Mouse (Mus musculus): ENCODE results near the gene Rin3. TPM values are rescaled to one million over a fixed set of nuclear protein-coding genes. Genes with fewer than 3 reads are reported as not detected.
"Not testable (repeated sequence)": the region's sequence is repeated elsewhere in the genome, so short reads cannot be mapped to it uniquely, and the experiment has no call there.

Rin3 gene
- total and polyA plus RNA-seq, 3 experiments, result 17.5 to 38.9 TPM; not detected in 1

- Histone ChIP-seq H3K27me3 (ENCODE audit: control insufficient read depth in 1 of 2, insufficient read depth in 2 of 2, low read length in 2 of 2) (peaks cover 5 to 17% of the 10 kb centered on the region in 2 experiments), H3K9ac (ENCODE audit: control insufficient read depth, low read depth, low read length, poor library complexity, severe bottlenecking) (no peak overlapping the region), H3K79me2 (ENCODE audit: control insufficient read depth, insufficient read depth, low read length, poor library complexity) (no peaks in the 10 kb centered on the region), H3K9me3 (replicated peaks; ENCODE audit: insufficient read depth, low read length) (no peaks in the 10 kb centered on the region), H3K36me3 (ENCODE audit: control insufficient read depth in 1 of 2, insufficient read depth in 2 of 2, low read length in 2 of 2) (no peaks in the 10 kb centered on the region), H3K27ac (ENCODE audit: control insufficient read depth, low read depth, low read length) (no peak overlapping the region), H3K4me1 (ENCODE audit: control insufficient read depth in 1 of 2, insufficient read depth in 2 of 2, low read length in 2 of 2) (no peaks in the 10 kb centered on the region), H3K4me3 (ENCODE audit: control insufficient read depth in 1 of 2, insufficient read depth in 1 of 2, low read depth in 2 of 2, low read length in 2 of 2) (no peak overlapping the region)
- no peak for DNase-seq (ENCODE audit: low read depth, low spot score)
- no peak for TF ChIP-seq ELF1 (IDR thresholded peaks at IDR 0.05; ENCODE audit: low read depth, low read length)
- no peak for TF ChIP-seq ZNF384 (IDR thresholded peaks at IDR 0.05; ENCODE audit: low read depth, low read length)
- no peak for TF ChIP-seq RAD21 (IDR thresholded peaks at IDR 0.05; ENCODE audit: low read depth, low read length)
- TF ChIP-seq MYB (IDR thresholded peaks at IDR 0.05; ENCODE audit: low read depth, low read length), result no peak
- TF ChIP-seq UBTF (IDR thresholded peaks at IDR 0.05; ENCODE audit: borderline replicate concordance, insufficient read depth, low read depth, low read length), result no peak
- no peak for TF ChIP-seq JUND (IDR thresholded peaks at IDR 0.05; ENCODE audit: low read depth, low read length)
- TF ChIP-seq GATA1 (IDR thresholded peaks at IDR 0.05; ENCODE audit: low read depth, low read length), result no peak
- TF ChIP-seq MYC (IDR thresholded peaks at IDR 0.05; ENCODE audit: low read depth, low read length), result no peak
- no peak for TF ChIP-seq MAFK (IDR thresholded peaks at IDR 0.05; ENCODE audit: borderline replicate concordance, low read depth, low read length)
- no peak for TF ChIP-seq ZC3H11A (IDR thresholded peaks at IDR 0.05; ENCODE audit: low read depth, low read length)
Measured at GRCm38 (mm10) chr12:102271447-102271846, 11.4 kb upstream of the Rin3 start.

GRCm38 (mm10) chr12:102275833-102276443 is 6.9 kb upstream of the Rin3 start:
- Histone ChIP-seq H3K4me1 (ENCODE audit: control insufficient read depth in 1 of 2, insufficient read depth in 2 of 2, low read length in 2 of 2) (no peaks in the 10 kb centered on the region), H3K79me2 (ENCODE audit: control insufficient read depth, insufficient read depth, low read length, poor library complexity) (no peaks in the 10 kb centered on the region), H3K36me3 (ENCODE audit: control insufficient read depth in 1 of 2, insufficient read depth in 2 of 2, low read length in 2 of 2) (no peaks in the 10 kb centered on the region), H3K4me3 (ENCODE audit: control insufficient read depth in 1 of 2, insufficient read depth in 1 of 2, low read depth in 2 of 2, low read length in 2 of 2) (no peak overlapping the region), H3K9ac (ENCODE audit: control insufficient read depth, low read depth, low read length, poor library complexity, severe bottlenecking) (no peak overlapping the region), H3K9me3 (replicated peaks; ENCODE audit: insufficient read depth, low read length) (no peaks in the 10 kb centered on the region), H3K27me3 (ENCODE audit: control insufficient read depth in 1 of 2, insufficient read depth in 2 of 2, low read length in 2 of 2) (peaks cover 0 to 12% of the 10 kb centered on the region in 2 experiments; a peak in 3 of 4 replicates), H3K27ac (ENCODE audit: control insufficient read depth, low read depth, low read length) (no peak overlapping the region)
- TF ChIP-seq ETS1 (IDR thresholded peaks at IDR 0.05; ENCODE audit: low read depth, low read length), result no peak
- TF ChIP-seq ZC3H11A (IDR thresholded peaks at IDR 0.05; ENCODE audit: low read depth, low read length), result no peak
- no peak for TF ChIP-seq CHD2 (IDR thresholded peaks at IDR 0.05; ENCODE audit: low read length)
- no peak for TF ChIP-seq GABPA (IDR thresholded peaks at IDR 0.05; ENCODE audit: low read depth, low read length)
- TF ChIP-seq TBP (IDR thresholded peaks at IDR 0.05; ENCODE audit: low read depth, low read length), result no peak
- TF ChIP-seq HCFC1 (IDR thresholded peaks at IDR 0.05; ENCODE audit: low read depth, low read length), result no peak
- TF ChIP-seq GATA1 (IDR thresholded peaks at IDR 0.05; ENCODE audit: low read depth, low read length), result no peak
- TF ChIP-seq USF1 (IDR thresholded peaks at IDR 0.05; ENCODE audit: low read depth, low read length), result no peak
- no peak for TF ChIP-seq MYC (IDR thresholded peaks at IDR 0.05; ENCODE audit: low read depth, low read length)
- TF ChIP-seq MXI1 (IDR thresholded peaks at IDR 0.05; ENCODE audit: low read depth, low read length), result no peak
- no peak for TF ChIP-seq MAFK (IDR thresholded peaks at IDR 0.05; ENCODE audit: borderline replicate concordance, low read depth, low read length)
- TF ChIP-seq ZNF384 (IDR thresholded peaks at IDR 0.05; ENCODE audit: low read depth, low read length), result no peak
- TF ChIP-seq MYB (IDR thresholded peaks at IDR 0.05; ENCODE audit: low read depth, low read length), result no peak
- TF ChIP-seq TAL1 (IDR thresholded peaks at IDR 0.05; ENCODE audit: low read length), result no peak
- no peak for TF ChIP-seq POLR2A (IDR thresholded peaks at IDR 0.05; ENCODE audit: control insufficient read depth in 1 of 2, insufficient read depth in 1 of 2, low read depth in 1 of 2, low read length in 2 of 2, poor library complexity in 1 of 2)
- TF ChIP-seq MEF2A (IDR thresholded peaks at IDR 0.05; ENCODE audit: extremely low read depth, insufficient replicate concordance, low read depth, low read length, poor library complexity, severe bottlenecking), result no peak
- no peak for TF ChIP-seq JUND (IDR thresholded peaks at IDR 0.05; ENCODE audit: low read depth, low read length)
- no peak for TF ChIP-seq E2F4 (IDR thresholded peaks at IDR 0.05; ENCODE audit: borderline replicate concordance, low read depth, low read length)
- TF ChIP-seq ELF1 (IDR thresholded peaks at IDR 0.05; ENCODE audit: low read depth, low read length), result no peak
- no peak for TF ChIP-seq EP300 (IDR thresholded peaks at IDR 0.05; ENCODE audit: low read depth in 1 of 2, low read length in 2 of 2)
- no peak for DNase-seq (ENCODE audit: low read depth, low spot score)

GRCm38 (mm10) chr12:102280290-102280689 is 2.6 kb upstream of the Rin3 start:
- not testable (repeated sequence) for H3K27ac ChIP-seq (ENCODE audit: control insufficient read depth, low read depth, low read length); H3K79me2 ChIP-seq (ENCODE audit: control insufficient read depth, insufficient read depth, low read length, poor library complexity); DNase-seq (ENCODE audit: low read depth, low spot score); H3K27me3 ChIP-seq (ENCODE audit: control insufficient read depth in 1 of 2, insufficient read depth in 2 of 2, low read length in 2 of 2); H3K9me3 ChIP-seq (replicated peaks; ENCODE audit: insufficient read depth, low read length); H3K36me3 ChIP-seq (ENCODE audit: control insufficient read depth in 1 of 2, insufficient read depth in 2 of 2, low read length in 2 of 2); H3K9ac ChIP-seq (ENCODE audit: control insufficient read depth, low read depth, low read length, poor library complexity, severe bottlenecking); H3K4me3 ChIP-seq (ENCODE audit: control insufficient read depth in 1 of 2, insufficient read depth in 1 of 2, low read depth in 2 of 2, low read length in 2 of 2); H3K4me1 ChIP-seq (ENCODE audit: control insufficient read depth in 1 of 2, insufficient read depth in 2 of 2, low read length in 2 of 2)

All from MEL (cell line).